Mouse (Mus musculus) left cerebral cortex, postnatal 25 days (tissue): Measurements from ENCODE around the gene Cc2d1a. TPM values are rescaled to one million over a fixed set of nuclear protein-coding genes. Genes with fewer than 3 reads are reported as not detected.

Source experiments
- microRNA-seq, 2 experiments: library from miRNA; unstranded; fragments of <30 nt; microRNA quantifications; one replicate each; pipeline ENCODE4 v1.2.0; 2022
- total RNA-seq, 2 experiments: library from RNA; stranded (reverse); gene quantifications; 2 replicates each; pipeline ENCODE4 v1.2.3; 2021

Cc2d1a gene
- total RNA-seq, 2 experiments from 2014 or later: 46.6 to 49.4 TPM

Small RNA genes within 50 kb of the gene (microRNA-seq; reads per million reads assigned to microRNA genes)
- gene Gm25110 (0 reads per million in 2 experiments), gene Mir181c (2,081 to 2,948 reads per million in 2 experiments), gene Mir181d (2,561 to 2,830 reads per million in 2 experiments), gene Mir709 (0 reads per million in 2 experiments)

Other genes starting within 250 kb of the Cc2d1a start
- gene Adgrl1, start 247.8 kb downstream of the Cc2d1a start, total RNA-seq: 100 to 1,000 TPM; 415 to 434 TPM
- gene Gm10644, start 192.7 kb downstream of the Cc2d1a start, total RNA-seq: under 1 TPM; 0.32 to 0.41 TPM
- gene Asf1b, start 192.4 kb downstream of the Cc2d1a start, total RNA-seq: under 1 TPM; 0.60 to 0.73 TPM
- 100 to 1,000 TPM; 250 to 258 TPM for gene Prkaca, start 174.9 kb downstream of the Cc2d1a start, total RNA-seq
- 10 to 100 TPM; 40.7 to 46.8 TPM for gene Samd1, start 150.3 kb downstream of the Cc2d1a start, total RNA-seq
- under 1 TPM; 0.37 to 0.62 TPM for gene 1700067K01Rik, start 146.4 kb downstream of the Cc2d1a start, total RNA-seq
- gene 2210011C24Rik, start 135.8 kb downstream of the Cc2d1a start, total RNA-seq: 1 to 10 TPM; 1.3 to 2.1 TPM
- 1 to 10 TPM; 1.2 to 1.4 TPM for gene Palm3, start 126.5 kb downstream of the Cc2d1a start, total RNA-seq
- under 1 TPM; 0.16 to 0.62 TPM for gene Il27ra, start 105.3 kb downstream of the Cc2d1a start, total RNA-seq
- gene Rln3, start 102.9 kb downstream of the Cc2d1a start, total RNA-seq: not detected
- 1 to 10 TPM; 3.4 to 4.2 TPM for gene Gm10643, start 82.8 kb downstream of the Cc2d1a start, total RNA-seq
- 10 to 100 TPM; 21.4 to 24.4 TPM for gene Rfx1, start 81.1 kb downstream of the Cc2d1a start, total RNA-seq
- 10 to 100 TPM; 16.8 to 18.4 TPM for gene Dcaf15, start 43.2 kb downstream of the Cc2d1a start, total RNA-seq
- gene Podnl1, start 21.9 kb downstream of the Cc2d1a start, total RNA-seq: not detected
- gene 4930432K21Rik, start 89 bp upstream of the Cc2d1a start, total RNA-seq: 1 to 10 TPM; 1.4 to 1.6 TPM
- 1 to 10 TPM; 2.6 to 3.2 TPM for gene Nanos3, start 37.3 kb upstream of the Cc2d1a start, total RNA-seq
- gene Zswim4, start 89.1 kb upstream of the Cc2d1a start, total RNA-seq: 10 to 100 TPM; 13.0 to 13.9 TPM
- 100 to 1,000 TPM; 145 to 149 TPM for gene D8Ertd738e, start 101.8 kb upstream of the Cc2d1a start, total RNA-seq
- 10 to 100 TPM; 13.4 to 15.7 TPM for gene Mri1, start 109.4 kb upstream of the Cc2d1a start, total RNA-seq
- gene Ccdc130, start 122.4 kb upstream of the Cc2d1a start, total RNA-seq: 10 to 100 TPM; 24.1 to 25.3 TPM
- gene Cacna1a, start 240.5 kb upstream of the Cc2d1a start, total RNA-seq: 100 to 1,000 TPM; 230 to 263 TPM